Mouse (Mus musculus) liver, embryonic 14.5 days (tissue): ENCODE results near the gene Zfp180. TPM values are rescaled to one million over a fixed set of nuclear protein-coding genes. Genes with fewer than 3 reads are reported as not detected.
A peak's percentile ranks its signal among the peaks of the same experiment; 100 is the strongest.

Experiments used
- ATAC-seq: fragments of 200-750 bp; cut with Nextera tagmentation; 2 replicates; pipeline ENCODE4 v1.8.0; 2017; ENCODE audit warnings: moderate number of reproducible peaks, mild to moderate bottlenecking, moderate library complexity; ENCODE audit not compliant: insufficient read depth
- DNase-seq, 3 experiments: peaks; one replicate each; pipeline ENCODE4 v3.0.0-alpha.2; 2012 to 2013; ENCODE audit warnings: low read depth in 3 of 3, low spot score in 3 of 3
- H3K27ac ChIP-seq: fragments of 300-500 bp; sonication (generic); 2 replicates; pipeline ENCODE4 v1.5.1; 2014; ENCODE audit warnings: moderate library complexity, mild to moderate bottlenecking, control low read depth, inconsistent platforms
- H3K27me3 ChIP-seq: fragments of 300-500 bp; sonication (generic); 2 replicates; pipeline ENCODE4 v1.6.1; 2014; ENCODE audit warnings: mild to moderate bottlenecking, low read length, moderate library complexity; ENCODE audit not compliant: control insufficient read depth, insufficient read depth
- H3K36me3 ChIP-seq: fragments of 300-500 bp; sonication (generic); replicated peaks from 2 replicates; pipeline ENCODE4 v1.6.1; 2014; ENCODE audit warnings: low read depth; ENCODE audit not compliant: control insufficient read depth, insufficient read depth
- H3K4me1 ChIP-seq, 2 experiments: fragments of 200-500 bp in 1 of 2; fragments of 300-500 bp in 1 of 2; sonication (generic) in 1 of 2; replicated peaks; 2 replicates each; pipeline ENCODE4 v1.6.1; 2012 to 2014; ENCODE audit warnings: antibody characterized with exemption in 1 of 2, inconsistent platforms in 1 of 2, low read length in 1 of 2; ENCODE audit not compliant: control insufficient read depth in 2 of 2, insufficient read depth in 2 of 2
- H3K4me2 ChIP-seq: fragments of 300-500 bp; sonication (generic); 2 replicates; pipeline ENCODE4 v1.6.1; 2014; ENCODE audit warnings: low read depth, mild to moderate bottlenecking, control low read depth, moderate library complexity
- H3K4me3 ChIP-seq, 2 experiments: fragments of 200-500 bp in 1 of 2; fragments of 300-500 bp in 1 of 2; sonication (generic) in 1 of 2; 2 replicates each; pipeline ENCODE4 v1.5.1; 2012 to 2014; ENCODE audit warnings: low read depth in 2 of 2, low read length in 2 of 2, mild to moderate bottlenecking in 2 of 2, control low read depth in 1 of 2, inconsistent platforms in 1 of 2, moderate library complexity in 1 of 2; ENCODE audit not compliant: insufficient read depth in 1 of 2
- H3K9ac ChIP-seq: fragments of 300-500 bp; sonication (generic); replicated peaks from 2 replicates; pipeline ENCODE4 v1.6.1; 2014; ENCODE audit warnings: mild to moderate bottlenecking, control low read depth, moderate library complexity
- H3K9me3 ChIP-seq: fragments of 300-500 bp; sonication (generic); 2 replicates; pipeline ENCODE4 v1.6.1; 2016; ENCODE audit warnings: low read length, mixed read lengths; ENCODE audit not compliant: control insufficient read depth
- CTCF ChIP-seq: IDR thresholded peaks from 2 replicates; pipeline ENCODE4 v1.5.1; 2016; ENCODE audit warnings: antibody characterized with exemption, low read depth, control low read depth
- EP300 ChIP-seq: IDR thresholded peaks from 2 replicates; pipeline ENCODE4 v1.6.1; 2016; ENCODE audit warnings: antibody characterized with exemption, low read depth
- WGBS: fragments of 180-500 bp; shearing (Covaris S2); extraction: QIAGEN DNeasy Blood & Tissue Kit; methylation state at CpG from one replicate; pipeline ENCODE4 v1.1.7; 2014; ENCODE audit not compliant: insufficient replicate concordance; 5-methylcytosine and 5-hydroxymethylcytosine counted together
- polyA plus RNA-seq, 2 experiments: library from polyadenylated mRNA; depleted of rRNA in 1 of 2; stranded (reverse) in 1 of 2; unstranded in 1 of 2; fragments of >200 nt; fragmentation: Nextera tagmentation in 1 of 2; extraction: Ambion mirVana in 1 of 2; gene quantifications; 2 replicates each; pipeline versions ENCODE4 v1.2.1 to v1.2.3; 2012 to 2014

Gene Zfp180
- polyA plus RNA-seq, 2 experiments, result 8.6 to 9.3 TPM

- H3K27ac ChIP-seq, result no peak overlapping the region
- ATAC-seq, result no peak
- 17% methylated on average over 9 of the region's 9 CpGs for WGBS
- peaks cover 0 to 8% of the 10 kb centered on the region in 2 experiments; a peak in 1 of 4 replicates for H3K4me1 ChIP-seq
- no peak overlapping the region; the same call in 1 of the 2 replicates for H3K9ac ChIP-seq
- peaks cover 11% of the 10 kb centered on the region for H3K9me3 ChIP-seq
- TF ChIP-seq CTCF (no peak), EP300 (no peak)
- no peak for DNase-seq
- peak overlapping the region; percentile 78 for H3K4me2 ChIP-seq
- peaks cover 7% of the 10 kb centered on the region; the same call in 1 of the 2 replicates for H3K36me3 ChIP-seq
- H3K4me3 ChIP-seq, result peak overlapping the region; percentile 63 to 65
- H3K27me3 ChIP-seq, result no peaks in the 10 kb centered on the region
These were observed 30.0 kb downstream of the Zfp180 start for GRCm38 (mm10) chr7:24111772-24112155.

GRCm38 (mm10) chr7:24112156-24112856 is 30.6 kb downstream of the Zfp180 start, which contains the start of gene Zfp112:
Zfp112 (plus strand) TSS chr7:24112314.
- Histone ChIP-seq H3K36me3 (0 out of 2 replicates have a peak, but pooled peaks cover 3% of the 10 kb centered on the region), H3K4me1 (peaks cover 0 to 8% of the 10 kb centered on the region in 2 experiments; a peak in 1 of 4 replicates), H3K4me2 (peak within 1 kb of the TSS; percentile 78), H3K9me3 (peaks cover 6% of the 10 kb centered on the region), H3K27me3 (no peaks in the 10 kb centered on the region), H3K9ac (peak within 1 kb of the TSS; percentile 62), H3K4me3 (peak within 1 kb of the TSS; percentile 63 to 65), H3K27ac (peak within 1 kb of the TSS; percentile 54)
- DNase-seq (peak; percentile 39 to 53 (median 41)), ATAC-seq (peak; percentile 82)
- no peak for TF ChIP-seq EP300
- TF ChIP-seq CTCF, result no peak
- 5% methylated on average over 23 of the region's 23 CpGs for WGBS

GRCm38 (mm10) chr7:24113001-24113400 is 31.3 kb downstream of the Zfp180 start:
- H3K36me3 ChIP-seq, result 0 out of 2 replicates have a peak, but pooled peaks cover under 1% of the 10 kb centered on the region
- H3K9me3 ChIP-seq, result peaks cover 3% of the 10 kb centered on the region; the same call in 1 of the 2 replicates
- WGBS, result 20% methylated on average over 12 of the region's 12 CpGs
- DNase-seq (peak; percentile 46 to 56 (median 53)), ATAC-seq (peak; percentile 47)
- peak overlapping the region; percentile 63 to 65 for H3K4me3 ChIP-seq
- H3K4me1 ChIP-seq, result peaks cover 0 to 8% of the 10 kb centered on the region in 2 experiments; a peak in 1 of 4 replicates
- H3K4me2 ChIP-seq, result peak overlapping the region; percentile 78
- TF ChIP-seq EP300 (no peak), CTCF (no peak)
- peak overlapping the region; percentile 62 for H3K9ac ChIP-seq
- H3K27me3 ChIP-seq, result no peaks in the 10 kb centered on the region
- H3K27ac ChIP-seq, result peak overlapping the region; percentile 54

GRCm38 (mm10) chr7:24116655-24117054 is 34.9 kb downstream of the Zfp180 start:
- Histone ChIP-seq H3K9ac (no peak overlapping the region), H3K4me1 (peaks cover 0 to 8% of the 10 kb centered on the region in 2 experiments; a peak in 1 of 4 replicates)
- 28% methylated on average over 4 of the region's 4 CpGs for WGBS

GRCm38 (mm10) chr7:24133425-24133995 is 51.8 kb downstream of the Zfp180 start:
- Histone ChIP-seq H3K27me3 (no peaks in the 10 kb centered on the region), H3K4me1 (peaks cover 7 to 9% of the 10 kb centered on the region in 2 experiments), H3K4me3 (peak overlapping the region; percentile 71 to 84), H3K4me2 (peak overlapping the region; percentile 88), H3K9me3 (no peaks in the 10 kb centered on the region), H3K36me3 (no peaks in the 10 kb centered on the region; the same call in 1 of the 2 replicates), H3K27ac (no peak overlapping the region), H3K9ac (peak overlapping the region; percentile 81)
- 15% methylated on average over 6 of the region's 6 CpGs for WGBS
- DNase-seq (no peak), ATAC-seq (no peak)
- no peak for TF ChIP-seq EP300
- no peak for TF ChIP-seq CTCF

More at GRCm38 (mm10) chr7:24116655-24117054, 34.9 kb downstream of the Zfp180 start:
- no peak overlapping the region for H3K4me3 ChIP-seq
- no peak overlapping the region for H3K4me2 ChIP-seq
- H3K9me3 ChIP-seq, result no peaks in the 10 kb centered on the region
- DNase-seq (no peak), ATAC-seq (no peak)
- H3K36me3 ChIP-seq, result no peaks in the 10 kb centered on the region
- H3K27ac ChIP-seq, result no peak overlapping the region
- TF ChIP-seq CTCF (no peak), EP300 (no peak)
- no peaks in the 10 kb centered on the region for H3K27me3 ChIP-seq
